Mouse (Mus musculus) midbrain, embryonic 12.5 days (tissue): ENCODE results near the gene Id3. TPM values are rescaled to one million over a fixed set of nuclear protein-coding genes. Genes with fewer than 3 reads are reported as not detected.

Experiments
- ATAC-seq: fragments of 200-750 bp; cut with Nextera tagmentation; 2 replicates; pipeline ENCODE4 v1.8.0; 2017; ENCODE audit warnings: low read depth, moderate TSS enrichment, moderate library complexity; ENCODE audit not compliant: low FRiP score
- H3K27ac ChIP-seq: fragments of 300-500 bp; sonication (generic); replicated peaks from 2 replicates; pipeline ENCODE4 v1.5.1; 2016; ENCODE audit warnings: mild to moderate bottlenecking
- H3K27me3 ChIP-seq: fragments of 300-500 bp; sonication (generic); 2 replicates; pipeline ENCODE4 v1.6.1; 2016; ENCODE audit warnings: mild to moderate bottlenecking
- H3K36me3 ChIP-seq: fragments of 300-500 bp; sonication (generic); 2 replicates; pipeline ENCODE4 v1.6.1; 2016
- H3K4me1 ChIP-seq: fragments of 300-500 bp; sonication (generic); 2 replicates; pipeline ENCODE4 v1.6.1; 2016
- H3K4me2 ChIP-seq: fragments of 300-500 bp; sonication (generic); replicated peaks from 2 replicates; pipeline ENCODE4 v1.6.1; 2016; ENCODE audit warnings: mild to moderate bottlenecking, moderate library complexity
- H3K4me3 ChIP-seq: fragments of 300-500 bp; sonication (generic); 2 replicates; pipeline ENCODE4 v1.5.1; 2016; ENCODE audit warnings: mild to moderate bottlenecking
- H3K9ac ChIP-seq: fragments of 300-500 bp; sonication (generic); replicated peaks from 2 replicates; pipeline ENCODE4 v1.6.1; 2016; ENCODE audit warnings: mild to moderate bottlenecking, moderate library complexity
- H3K9me3 ChIP-seq: fragments of 300-500 bp; sonication (generic); 2 replicates; pipeline ENCODE4 v1.6.1; 2016; ENCODE audit warnings: mild to moderate bottlenecking
- WGBS: fragments of 180-500 bp; shearing (Covaris S2); methylation state at CpG from one replicate; pipeline ENCODE4 v1.1.7; 2016; 5-methylcytosine and 5-hydroxymethylcytosine counted together
- polyA plus RNA-seq: library from polyadenylated mRNA; unstranded; fragments of >200 nt; fragmentation: Nextera tagmentation; extraction: Ambion mirVana; gene quantifications from 2 replicates; pipeline ENCODE4 v1.2.1, GENCODE M21; 2016

Gene Id3
- polyA plus RNA-seq, 1 experiment from 2014 or later = 390 TPM

DNA sequence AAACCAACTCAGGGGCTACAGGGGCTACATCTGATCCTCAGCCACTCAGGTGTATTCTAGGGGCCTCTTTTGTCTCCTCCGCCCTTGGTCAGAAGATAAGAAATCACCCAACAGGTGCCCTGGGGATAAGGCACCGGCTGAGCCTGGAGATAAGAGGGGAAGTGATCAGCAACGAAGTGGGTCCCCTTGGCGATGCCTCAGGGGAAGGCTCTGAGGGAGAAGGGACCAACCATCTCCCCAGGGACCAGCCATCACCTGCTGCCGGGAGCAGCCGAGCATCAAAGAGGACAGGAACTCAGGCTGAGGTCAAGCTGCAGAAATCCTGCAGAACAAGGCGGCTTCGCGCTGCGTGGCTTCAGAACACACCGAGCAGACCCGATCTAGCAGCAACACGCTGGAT, 15.6 kb upstream of the Id3 start:
- ATAC-seq = no peak

DNA sequence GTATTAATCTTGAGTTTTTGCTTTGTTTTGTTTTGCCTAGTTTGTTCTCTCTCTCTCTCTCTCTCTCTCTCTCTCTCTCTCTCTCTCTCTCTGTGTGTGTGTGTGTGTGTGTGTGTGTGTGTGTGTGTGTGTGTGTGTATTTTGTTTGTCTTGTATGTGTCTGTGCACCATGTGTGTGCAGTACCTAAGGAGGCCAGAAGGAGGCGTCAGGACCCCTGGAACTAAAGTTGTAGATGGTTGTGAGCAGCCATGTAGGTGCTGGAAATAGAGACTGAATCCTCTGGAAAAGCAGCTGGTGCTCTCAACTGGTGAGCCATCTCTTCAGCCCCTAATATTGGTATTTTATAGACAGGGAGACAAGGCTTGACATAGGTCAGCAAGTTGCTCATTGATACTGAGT, 13.5 kb upstream of the Id3 start:
- no peak for ATAC-seq
- Histone ChIP-seq H3K4me2 (no peak overlapping the region), H3K9ac (no peak overlapping the region), H3K27me3 (no peaks in the 10 kb centered on the region), H3K4me3 (no peak overlapping the region), H3K9me3 (no peaks in the 10 kb centered on the region), H3K27ac (no peak overlapping the region), H3K4me1 (peaks cover 23% of the 10 kb centered on the region), H3K36me3 (no peaks in the 10 kb centered on the region)
- WGBS = 92% methylated on average over 1 of the region's 1 CpGs

More for the DNA sequence above, 15.6 kb upstream of the Id3 start:
- Histone ChIP-seq H3K4me3 (no peak overlapping the region), H3K36me3 (no peaks in the 10 kb centered on the region), H3K4me1 (peaks cover 4% of the 10 kb centered on the region; the same call in 1 of the 2 replicates), H3K9ac (no peak overlapping the region), H3K9me3 (no peaks in the 10 kb centered on the region), H3K27ac (no peak overlapping the region), H3K4me2 (no peak overlapping the region), H3K27me3 (no peaks in the 10 kb centered on the region)
- WGBS = 77% methylated on average over 13 of the region's 13 CpGs

DNA sequence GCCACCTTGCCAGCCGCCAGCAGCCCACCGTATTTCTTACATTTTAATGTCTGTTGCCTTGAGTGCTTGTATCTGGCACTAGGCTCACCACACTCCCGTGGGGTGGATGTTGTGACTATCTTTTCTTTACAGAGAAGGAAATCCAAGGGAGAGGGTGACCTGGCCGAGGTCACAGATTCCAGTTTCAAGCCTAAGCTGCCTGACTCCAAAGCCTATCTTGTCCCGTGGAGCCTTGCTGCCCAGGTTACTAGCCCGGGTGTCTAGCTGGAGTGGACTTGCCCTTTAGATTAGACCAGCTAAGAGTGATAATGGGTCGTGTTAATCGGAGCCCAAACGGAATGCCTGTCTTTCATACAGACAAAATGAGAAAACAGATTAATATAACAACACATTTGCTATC, 9.5 kb upstream of the Id3 start:
- no peak for ATAC-seq
- peak overlapping the region; percentile 98 for H3K27ac ChIP-seq
- H3K9me3 ChIP-seq = no peaks in the 10 kb centered on the region
- no peaks in the 10 kb centered on the region for H3K36me3 ChIP-seq
- peaks cover 50% of the 10 kb centered on the region for H3K4me1 ChIP-seq
- peak overlapping the region; percentile 36 for H3K4me3 ChIP-seq
- peak overlapping the region; percentile 61 for H3K9ac ChIP-seq
- H3K4me2 ChIP-seq = peak overlapping the region; percentile 60
- 9% methylated on average over 9 of the region's 9 CpGs for WGBS
- H3K27me3 ChIP-seq = no peaks in the 10 kb centered on the region

DNA sequence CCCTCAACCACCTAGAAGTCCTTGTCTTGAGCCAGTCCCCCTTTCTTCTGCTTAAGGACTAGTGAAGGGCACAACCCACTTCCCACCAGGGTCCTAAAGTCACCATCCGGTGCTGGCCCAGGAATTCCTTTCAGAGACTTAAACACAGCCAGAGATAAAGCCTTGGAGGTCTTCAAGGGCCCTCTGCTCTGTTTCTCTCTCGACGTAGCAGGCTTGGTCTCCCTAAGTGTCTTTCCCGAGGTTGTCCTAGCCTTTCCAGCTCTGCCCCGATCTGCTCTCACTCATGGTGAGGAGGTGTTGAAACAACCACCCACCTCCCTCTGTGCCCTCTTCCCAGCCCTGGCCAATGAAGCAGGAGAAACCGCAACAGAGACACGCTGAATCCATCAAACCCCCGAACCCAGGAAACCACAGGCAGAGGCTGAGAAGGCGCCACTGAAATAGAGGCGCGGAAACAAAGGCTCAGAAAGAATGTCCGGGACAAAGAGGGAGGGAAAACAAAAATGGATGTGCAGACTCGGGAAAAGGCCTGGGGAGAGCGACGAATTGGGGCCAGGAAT, 8.8 kb upstream of the Id3 start:
- peak overlapping the region; percentile 61 for H3K9ac ChIP-seq
- peak overlapping the region; percentile 36 for H3K4me3 ChIP-seq
- H3K36me3 ChIP-seq = no peaks in the 10 kb centered on the region
- ATAC-seq = peak; percentile 34
- no peaks in the 10 kb centered on the region for H3K9me3 ChIP-seq
- H3K27ac ChIP-seq = peak overlapping the region; percentile 98
- H3K4me2 ChIP-seq = peak overlapping the region; percentile 60
- H3K27me3 ChIP-seq = no peaks in the 10 kb centered on the region
- H3K4me1 ChIP-seq = peaks cover 54% of the 10 kb centered on the region
- WGBS = under 1% methylated on average over 15 of the region's 15 CpGs

DNA sequence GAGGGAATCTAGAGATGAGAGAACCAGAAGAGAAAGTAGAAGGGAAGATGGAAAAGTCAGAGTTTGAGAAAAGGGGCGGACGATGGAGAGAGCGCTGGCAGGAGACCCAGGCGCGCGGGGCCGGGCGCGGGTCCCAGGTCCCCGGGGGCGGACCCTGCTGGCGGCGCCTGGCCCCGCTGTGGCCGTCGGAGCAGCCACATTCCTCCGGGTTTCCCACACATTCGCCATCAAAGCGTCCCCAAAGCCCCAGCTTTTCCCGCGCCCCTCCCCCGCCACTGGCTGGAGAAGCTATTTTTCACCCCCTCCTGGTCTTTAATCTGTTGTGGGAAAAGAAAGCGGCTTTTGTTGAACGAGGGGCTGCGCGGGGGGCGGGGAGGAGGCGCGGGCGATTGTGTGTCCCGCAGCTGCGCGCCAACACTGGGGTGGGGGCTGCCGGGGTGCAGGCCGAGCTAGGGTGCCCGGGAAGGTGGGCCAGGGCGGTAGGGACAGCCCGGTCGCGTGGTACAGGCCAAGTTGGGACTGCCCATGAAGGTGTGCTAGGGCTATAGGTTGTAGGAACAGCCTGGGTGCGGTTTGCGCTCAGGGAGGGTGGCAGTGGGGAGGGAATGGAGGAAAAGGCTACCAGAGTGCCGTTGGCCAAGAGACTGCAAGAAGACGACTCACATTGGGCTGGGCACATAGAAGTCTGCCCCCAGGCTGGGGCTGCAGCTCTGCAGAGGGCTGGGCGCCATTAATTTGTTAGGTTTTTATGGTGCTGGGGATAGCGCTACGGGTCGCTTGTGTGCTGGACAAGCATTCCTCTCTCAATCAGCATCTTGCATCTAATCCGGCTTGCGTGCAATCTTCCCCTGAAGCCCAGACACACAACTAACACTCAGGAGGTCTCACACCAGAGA, 8.1 kb upstream of the Id3 start:
- H3K9ac ChIP-seq = peak overlapping the region; percentile 61
- ATAC-seq = peak; percentile 83
- H3K27ac ChIP-seq = peak overlapping the region; percentile 98
- H3K4me2 ChIP-seq = peak overlapping the region; percentile 60
- H3K27me3 ChIP-seq = no peaks in the 10 kb centered on the region
- peak overlapping the region; percentile 36 for H3K4me3 ChIP-seq
- H3K4me1 ChIP-seq = peaks cover 61% of the 10 kb centered on the region
- WGBS = under 1% methylated on average over 43 of the region's 50 CpGs
- no peaks in the 10 kb centered on the region for H3K36me3 ChIP-seq
- no peaks in the 10 kb centered on the region for H3K9me3 ChIP-seq

DNA sequence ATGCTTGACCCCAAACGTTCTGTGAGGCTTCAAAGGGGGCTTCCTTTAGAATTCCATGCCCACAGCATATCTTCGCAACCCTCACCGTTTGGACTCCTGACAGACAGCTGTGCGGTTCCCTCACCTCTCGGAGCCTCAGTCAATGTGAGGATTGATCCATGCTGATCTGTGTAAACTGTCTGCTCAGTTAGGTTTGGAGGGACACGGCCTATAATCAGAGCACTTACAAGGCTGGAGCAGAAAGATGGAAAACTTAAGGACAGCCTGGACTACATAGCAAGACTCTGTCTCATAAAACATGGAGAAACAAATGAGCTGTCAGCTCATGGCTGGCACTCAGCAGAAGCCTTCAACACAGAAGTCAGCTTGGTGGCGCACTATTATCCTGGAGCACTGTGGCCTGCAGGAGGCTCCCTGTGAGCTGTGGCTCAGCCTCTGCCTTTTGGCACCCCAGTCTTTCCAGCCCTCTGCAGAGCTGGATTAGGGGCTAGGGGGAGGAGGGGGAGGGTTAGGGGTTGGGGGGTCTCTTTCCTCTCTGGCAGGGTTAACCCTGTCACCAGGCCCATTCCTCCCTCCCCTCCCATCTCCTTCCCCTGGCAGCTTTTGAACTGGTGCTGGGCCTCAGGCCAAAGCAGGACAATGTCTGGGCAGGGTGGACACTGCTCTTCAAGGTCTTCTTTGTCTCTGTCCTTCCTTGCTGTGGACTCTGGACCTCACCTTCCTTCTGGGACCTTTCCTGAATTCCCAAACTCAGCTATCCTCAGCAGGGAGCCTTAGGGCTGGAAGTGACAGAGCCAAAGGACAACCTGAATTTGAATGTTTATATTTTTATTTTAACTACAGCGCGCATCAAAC, 7.2 kb upstream of the Id3 start:
- no peaks in the 10 kb centered on the region for H3K27me3 ChIP-seq
- no peaks in the 10 kb centered on the region for H3K9me3 ChIP-seq
- H3K4me1 ChIP-seq = peaks cover 68% of the 10 kb centered on the region
- H3K9ac ChIP-seq = peak overlapping the region; percentile 61
- H3K4me2 ChIP-seq = peak overlapping the region; percentile 60
- H3K27ac ChIP-seq = peak overlapping the region; percentile 98
- H3K36me3 ChIP-seq = no peaks in the 10 kb centered on the region
- no peak for ATAC-seq
- 21% methylated on average over 9 of the region's 9 CpGs for WGBS
- H3K4me3 ChIP-seq = no peak overlapping the region

DNA sequence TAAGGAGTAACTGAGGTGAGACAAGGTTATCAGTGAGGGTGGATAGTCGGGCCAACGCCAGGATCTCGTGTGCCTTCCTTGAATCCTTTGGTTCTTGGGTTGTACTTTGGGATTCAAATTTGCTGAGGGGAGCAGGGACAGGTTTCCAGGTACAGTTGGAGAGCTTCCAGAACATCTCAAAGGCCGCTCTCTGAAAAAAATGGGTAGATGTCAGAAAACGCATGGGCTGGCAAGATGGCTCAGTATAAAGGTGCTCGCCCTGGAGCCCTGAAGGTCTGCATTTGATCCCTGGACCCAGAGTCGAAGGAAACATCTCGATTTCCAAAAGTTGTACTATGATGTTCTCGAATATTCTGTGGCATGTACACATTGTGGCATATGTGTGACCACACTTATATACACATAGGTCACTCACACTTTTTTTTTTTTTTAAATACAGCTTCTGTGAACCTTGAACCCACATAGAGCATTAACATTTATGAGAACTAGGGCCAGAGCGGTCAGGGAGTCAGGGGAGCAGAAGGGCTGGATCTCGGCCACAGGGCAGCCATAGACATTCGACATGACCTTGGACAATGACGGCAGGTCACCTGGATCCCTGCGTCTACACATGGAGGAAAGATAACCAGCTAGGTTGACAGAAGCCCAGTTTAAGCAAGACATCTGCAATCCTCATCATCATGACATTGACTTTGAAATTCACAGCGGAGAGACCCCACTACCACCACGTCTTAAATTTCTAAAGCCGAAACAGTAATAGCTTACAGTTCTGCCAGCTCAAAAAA, 3.8 kb upstream of the Id3 start:
- Histone ChIP-seq H3K4me3 (no peak overlapping the region), H3K4me1 (peaks cover 79% of the 10 kb centered on the region), H3K27ac (peak overlapping the region; percentile 90), H3K9ac (no peak overlapping the region), H3K36me3 (no peaks in the 10 kb centered on the region), H3K4me2 (peak overlapping the region; percentile 78), H3K27me3 (no peaks in the 10 kb centered on the region), H3K9me3 (no peaks in the 10 kb centered on the region)
- WGBS = 47% methylated on average over 17 of the region's 17 CpGs
- no peak for ATAC-seq

DNA sequence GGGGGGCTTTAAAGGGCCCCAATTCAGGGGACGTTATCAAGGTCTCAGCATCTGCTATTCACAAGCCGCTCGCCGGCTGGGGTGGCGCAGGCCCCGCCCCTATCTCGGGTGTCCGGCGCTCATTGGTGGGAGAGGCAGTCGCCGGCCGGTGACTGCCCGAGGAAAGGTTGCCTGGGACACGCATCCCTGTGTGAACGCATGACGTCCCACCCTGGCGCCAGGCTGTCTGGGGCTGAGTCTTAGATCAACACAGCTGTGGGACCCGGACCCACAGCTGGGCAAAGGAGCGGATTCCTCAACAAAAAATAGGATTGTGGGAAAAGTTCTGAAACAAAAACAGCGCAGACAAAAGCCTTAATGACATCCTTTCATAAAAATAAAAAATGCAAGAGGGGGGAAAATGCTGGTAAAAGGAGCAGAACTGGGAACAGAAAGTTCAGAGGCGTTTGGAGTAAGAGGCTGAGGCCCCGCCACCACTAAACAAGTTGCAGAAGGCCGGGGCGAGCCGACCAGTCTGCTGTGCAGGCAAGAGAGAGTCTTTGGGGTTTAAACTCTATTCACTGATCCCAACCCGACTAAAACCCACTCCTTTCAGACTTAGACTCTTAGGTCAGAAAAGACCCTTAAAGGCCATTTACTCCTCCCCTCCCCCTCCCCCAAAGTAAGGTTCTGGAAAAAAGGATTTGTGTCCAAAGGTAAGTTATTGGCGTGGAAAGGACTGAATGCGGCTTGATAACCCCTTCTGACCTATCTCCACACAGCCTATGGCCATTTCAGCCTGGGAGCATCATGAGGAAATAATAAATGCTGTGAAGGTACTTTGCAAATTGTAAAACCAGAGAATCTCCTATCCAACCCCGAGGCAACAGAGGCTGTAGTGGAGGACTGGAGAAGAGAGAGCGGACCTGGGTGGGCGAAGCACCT, 2.7 kb upstream of the Id3 start:
- Histone ChIP-seq H3K27me3 (0 out of 2 replicates have a peak, but pooled peaks cover 3% of the 10 kb centered on the region), H3K9ac (peak overlapping the region; percentile 24; the same call in 1 of the 2 replicates), H3K9me3 (no peaks in the 10 kb centered on the region), H3K4me3 (peak overlapping the region; percentile 13), H3K36me3 (no peaks in the 10 kb centered on the region), H3K27ac (peak overlapping the region; percentile 90), H3K4me2 (peak overlapping the region; percentile 78), H3K4me1 (peaks cover 81% of the 10 kb centered on the region)
- WGBS = 2% methylated on average over 31 of the region's 31 CpGs
- ATAC-seq = peak; percentile 85

DNA sequence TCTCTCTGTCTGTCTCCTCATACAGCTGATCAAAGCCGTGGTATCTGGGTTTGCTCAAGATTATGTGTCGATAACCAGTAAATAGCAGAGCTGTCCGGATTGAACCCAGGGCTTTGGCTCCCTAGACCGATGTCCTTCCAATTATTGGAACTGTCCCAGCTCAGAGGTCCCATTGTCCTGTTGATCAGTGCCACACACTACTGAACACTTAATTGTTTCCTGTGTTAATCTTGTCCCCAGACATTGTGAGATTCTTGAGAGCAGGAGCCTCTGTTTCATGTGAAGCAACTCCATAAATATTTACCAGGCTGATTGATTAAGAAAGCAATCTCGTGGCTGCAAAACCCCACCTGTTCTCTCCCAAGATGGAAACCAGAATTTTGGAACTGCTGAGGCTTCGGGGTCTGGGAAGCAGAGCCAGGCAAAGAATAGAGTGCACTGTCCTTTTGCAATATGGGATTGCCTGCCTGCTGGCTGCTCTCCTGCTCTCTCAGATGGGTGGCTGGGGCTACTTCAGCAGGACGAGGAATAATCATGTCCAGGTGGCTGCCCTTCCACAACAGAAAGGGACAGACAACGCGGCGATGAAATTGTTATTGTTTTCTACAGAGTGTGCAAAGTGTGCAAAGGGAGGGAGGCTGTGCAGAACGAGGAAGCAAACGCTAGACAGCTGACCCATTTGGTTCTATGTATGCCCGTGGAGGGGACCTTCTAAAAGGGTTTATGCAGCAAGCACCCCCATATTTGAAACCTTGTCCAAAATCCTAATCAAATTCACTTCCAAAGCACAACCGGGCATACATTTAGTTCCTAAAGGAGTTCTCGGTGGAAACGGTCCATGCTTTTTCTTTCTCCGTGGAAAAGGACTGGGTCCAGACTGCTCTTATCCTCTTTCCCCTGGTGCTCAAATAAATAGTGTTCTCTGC, 767 bp upstream of the Id3 start:
- peak overlapping the region; percentile 75 for H3K4me3 ChIP-seq
- no peak for ATAC-seq

More for the DNA sequence above, 767 bp upstream of the Id3 start:
- Histone ChIP-seq H3K4me1 (peaks cover 85% of the 10 kb centered on the region), H3K4me2 (peak overlapping the region; percentile 78), H3K27ac (peak overlapping the region; percentile 90), H3K9me3 (no peaks in the 10 kb centered on the region), H3K9ac (peak overlapping the region; percentile 83), H3K27me3 (peaks cover 15% of the 10 kb centered on the region; the same call in 1 of the 2 replicates), H3K36me3 (no peaks in the 10 kb centered on the region)
- WGBS = 4% methylated on average over 17 of the region's 17 CpGs
